Mouse (Mus musculus): Measurements from ENCODE around the gene H13. TPM values are rescaled to one million over a fixed set of nuclear protein-coding genes. Genes with fewer than 3 reads are reported as not detected.

The H13 gene
- polyA plus RNA-seq, 1 experiment from 2014 or later, result 77.2 TPM

DNA sequence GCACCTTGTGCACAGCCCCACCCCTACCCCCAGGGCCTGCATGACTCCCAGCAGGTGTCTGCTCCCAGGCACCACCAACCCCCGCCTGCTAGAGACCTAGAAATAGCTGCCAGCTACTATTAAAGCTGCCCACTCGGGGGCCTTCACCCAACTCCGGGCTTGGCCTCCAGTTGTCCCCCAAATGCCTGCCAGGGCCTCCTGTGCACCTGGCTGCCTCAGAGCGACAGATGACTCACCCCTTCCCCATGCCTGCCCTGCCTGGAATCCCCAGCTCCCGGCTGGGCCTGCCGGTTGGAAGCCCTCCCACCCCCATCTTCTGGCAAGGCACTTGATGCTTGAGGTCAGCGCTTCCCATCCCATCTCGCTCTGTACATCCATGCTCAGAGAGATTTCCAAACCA, 31.5 kb downstream of the H13 start:
- Histone ChIP-seq H3K36me3 (ENCODE audit: inconsistent target) (peaks cover 85% of the 10 kb centered on the region), H3K27ac (no peak overlapping the region)
- 99% methylated on average over 8 of the region's 8 CpGs for WGBS (ENCODE audit: missing documents)

DNA sequence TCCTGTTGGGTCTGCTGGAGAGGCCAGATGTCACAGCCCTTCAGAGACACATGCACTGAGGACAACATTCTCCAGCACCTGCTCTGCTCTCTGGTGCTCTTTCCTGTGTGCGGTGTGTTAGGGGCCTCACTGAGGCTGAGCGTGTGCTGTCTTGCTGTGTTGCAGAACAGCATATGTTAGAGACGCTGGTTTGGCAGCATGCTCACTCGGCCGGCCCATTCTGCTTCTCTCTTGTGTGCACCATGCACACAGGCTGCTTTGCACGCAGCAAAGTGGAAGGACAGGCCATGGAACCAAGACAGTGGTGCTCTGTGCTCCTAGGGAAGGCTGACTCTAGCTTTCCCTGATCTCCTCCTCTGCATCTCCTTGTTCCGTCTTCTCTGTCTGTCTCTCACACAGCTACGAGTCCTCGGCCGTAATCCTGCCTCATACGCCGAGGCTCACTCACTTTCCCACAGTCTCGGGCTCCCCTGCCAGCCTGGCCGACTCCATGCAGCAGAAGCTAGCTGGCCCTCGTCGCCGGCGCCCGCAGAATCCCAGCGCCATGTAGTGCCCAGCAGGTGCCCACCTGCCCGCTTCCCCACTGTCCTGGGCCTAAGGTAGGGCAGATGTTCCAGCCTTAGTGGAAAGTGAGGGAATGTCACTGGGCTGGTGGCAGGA, 34.5 kb downstream of the H13 start:
- 97% methylated on average over 21 of the region's 21 CpGs for whole genome bisulfite sequencing (ENCODE audit: missing documents)
- Histone ChIP-seq H3K4me3 (ENCODE audit: inconsistent target) (no peak overlapping the region), H3K36me3 (ENCODE audit: inconsistent target) (peaks cover 80% of the 10 kb centered on the region), H3K79me2 (ENCODE audit: inconsistent target) (no peaks in the 10 kb centered on the region), H3K27ac (no peak overlapping the region)

More for the DNA sequence above, 31.5 kb downstream of the H13 start:
- H3K79me2 ChIP-seq (ENCODE audit: inconsistent target), result no peaks in the 10 kb centered on the region
- no peak overlapping the region for H3K4me3 ChIP-seq (ENCODE audit: inconsistent target)

DNA sequence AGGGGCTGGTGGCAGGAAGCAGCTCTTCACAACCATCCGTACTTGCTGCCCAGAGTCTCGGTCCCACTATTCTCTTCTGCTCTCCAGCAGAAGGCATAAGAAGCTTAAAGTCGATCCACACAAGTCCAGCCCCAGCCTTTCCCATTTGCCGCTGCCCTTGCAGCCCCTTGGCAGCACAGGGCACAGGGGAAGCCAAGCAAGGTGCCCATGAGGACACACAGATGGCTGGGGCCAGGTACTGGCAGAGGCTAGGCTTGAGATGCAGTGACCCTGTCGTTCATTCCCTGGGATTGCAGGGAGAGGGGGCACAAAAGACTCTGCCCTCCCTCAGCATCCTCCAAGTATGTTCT, 35.0 kb downstream of the H13 start:
- no peak overlapping the region for H3K27ac ChIP-seq
- WGBS (ENCODE audit: missing documents), result 95% methylated on average over 5 of the region's 5 CpGs
- no peak overlapping the region for H3K4me3 ChIP-seq (ENCODE audit: inconsistent target)
- H3K79me2 ChIP-seq (ENCODE audit: inconsistent target), result no peaks in the 10 kb centered on the region
- H3K36me3 ChIP-seq (ENCODE audit: inconsistent target), result peaks cover 75% of the 10 kb centered on the region

DNA sequence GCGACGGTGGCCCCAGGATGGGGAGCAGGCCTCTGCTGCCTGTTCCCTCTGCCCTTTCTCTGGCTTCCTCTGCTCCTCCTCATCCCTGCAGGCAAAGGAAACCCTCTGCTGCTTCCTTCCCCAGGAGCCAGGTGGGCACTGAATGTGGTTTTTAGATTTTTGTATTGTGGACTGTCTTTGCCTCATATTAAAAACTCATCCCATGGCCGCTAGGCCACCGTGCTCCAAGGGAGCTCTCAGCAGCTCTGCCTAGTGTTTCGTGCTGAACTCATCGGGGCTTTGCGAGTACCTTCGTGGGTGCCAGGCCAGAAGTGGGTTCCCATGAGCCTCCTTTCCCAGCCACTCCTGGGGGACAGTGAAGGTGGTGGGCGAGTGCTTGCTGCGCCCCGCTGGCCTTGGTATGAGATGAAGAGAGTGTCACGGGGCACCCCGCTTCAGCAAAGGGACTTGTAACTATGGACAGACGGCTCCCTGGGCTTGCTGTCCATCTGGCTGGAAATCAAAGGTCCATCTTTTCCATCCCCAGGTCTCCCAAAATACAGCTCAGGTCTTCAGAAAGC, 35.6 kb downstream of the H13 start:
- 95% methylated on average over 14 of the region's 14 CpGs for WGBS (ENCODE audit: missing documents)
- H3K27ac ChIP-seq, result no peak overlapping the region

DNA sequence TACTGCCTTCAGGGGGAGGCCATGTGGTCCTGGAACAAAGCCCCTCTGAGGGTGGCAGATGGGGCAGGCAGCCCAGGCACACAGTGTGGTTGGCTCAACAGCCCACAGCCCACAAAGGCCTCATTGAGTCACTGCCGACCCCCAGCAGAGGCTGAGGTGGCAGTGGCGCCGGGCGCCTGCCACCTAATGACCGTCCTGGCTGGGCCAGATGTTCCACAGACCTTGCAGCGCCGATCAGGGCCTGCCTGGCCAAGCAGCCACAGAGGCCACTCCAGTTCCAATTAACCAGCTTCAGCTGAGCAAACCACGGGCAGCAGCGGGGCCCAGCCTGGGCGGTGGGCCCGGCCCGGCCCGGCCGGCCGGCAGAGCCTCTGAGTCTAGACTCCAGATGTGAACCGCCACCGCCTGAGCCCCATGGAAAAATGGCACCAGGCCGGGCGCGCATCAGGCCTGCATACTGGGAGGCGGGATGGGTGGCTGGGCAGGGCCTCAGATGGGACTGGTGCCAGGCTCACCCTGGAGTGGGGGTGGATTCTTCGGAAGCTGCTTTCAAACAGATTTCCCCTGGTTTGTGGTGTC, 36.8 kb downstream of the H13 start:
- Histone ChIP-seq H3K27ac (no peak overlapping the region), H3K4me3 (ENCODE audit: inconsistent target) (no peak overlapping the region), H3K36me3 (ENCODE audit: inconsistent target) (peaks cover 57% of the 10 kb centered on the region), H3K79me2 (ENCODE audit: inconsistent target) (no peaks in the 10 kb centered on the region)
- WGBS (ENCODE audit: missing documents), result 93% methylated on average over 22 of the region's 22 CpGs

More for the DNA sequence above, 35.6 kb downstream of the H13 start:
- Histone ChIP-seq H3K36me3 (ENCODE audit: inconsistent target) (peaks cover 69% of the 10 kb centered on the region), H3K4me3 (ENCODE audit: inconsistent target) (no peak overlapping the region), H3K79me2 (ENCODE audit: inconsistent target) (no peaks in the 10 kb centered on the region)

DNA sequence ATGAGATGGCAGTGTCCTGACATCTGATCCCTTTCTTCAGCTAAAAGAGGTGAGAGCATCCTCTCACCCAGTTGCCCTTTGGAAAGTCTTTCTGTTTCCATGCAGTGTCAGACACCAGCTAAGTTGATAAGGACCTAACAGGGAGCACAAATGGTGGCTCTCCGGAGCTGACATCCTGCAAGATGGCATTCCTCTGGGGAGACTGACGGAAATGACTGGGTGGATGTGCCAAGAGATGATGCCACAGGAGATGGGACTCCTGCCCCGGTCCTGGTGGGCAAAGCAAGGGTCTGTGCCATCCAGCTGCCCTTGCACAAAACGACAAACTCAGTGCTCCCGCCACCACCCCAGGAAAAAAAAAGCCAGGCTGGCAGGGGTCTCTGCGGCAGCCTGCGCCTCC, 37.9 kb downstream of the H13 start:
- H3K27ac ChIP-seq, result no peak overlapping the region
- peaks cover 46% of the 10 kb centered on the region for H3K36me3 ChIP-seq (ENCODE audit: inconsistent target)
- H3K4me3 ChIP-seq (ENCODE audit: inconsistent target), result no peak overlapping the region
- H3K79me2 ChIP-seq (ENCODE audit: inconsistent target), result no peaks in the 10 kb centered on the region
- WGBS (ENCODE audit: missing documents), result 94% methylated on average over 7 of the region's 7 CpGs

DNA sequence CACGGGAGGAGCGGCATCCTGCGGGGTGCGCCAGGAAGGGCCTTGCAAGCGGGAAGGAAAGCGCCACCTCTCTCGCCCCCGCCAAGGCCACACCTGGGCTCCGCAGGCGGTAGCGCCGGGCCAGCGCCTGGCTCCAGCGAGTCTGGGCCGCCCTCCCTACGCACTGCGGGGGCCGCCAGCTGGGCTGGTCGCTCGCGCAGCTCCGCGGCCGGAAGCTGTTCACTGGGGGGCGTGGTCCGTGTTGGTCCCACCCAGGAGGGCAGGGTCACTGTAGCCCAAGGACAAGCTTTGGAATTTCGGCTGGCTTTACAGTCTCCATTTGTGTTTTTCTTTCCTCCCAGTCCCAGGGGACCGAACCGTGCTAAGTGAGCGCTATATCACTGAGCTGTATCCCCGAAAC, 38.4 kb downstream of the H13 start:
- Histone ChIP-seq H3K27ac (no peak overlapping the region), H3K36me3 (ENCODE audit: inconsistent target) (peaks cover 41% of the 10 kb centered on the region), H3K79me2 (ENCODE audit: inconsistent target) (no peaks in the 10 kb centered on the region), H3K4me3 (ENCODE audit: inconsistent target) (no peak overlapping the region)
- 96% methylated on average over 31 of the region's 31 CpGs for WGBS (ENCODE audit: missing documents)

DNA sequence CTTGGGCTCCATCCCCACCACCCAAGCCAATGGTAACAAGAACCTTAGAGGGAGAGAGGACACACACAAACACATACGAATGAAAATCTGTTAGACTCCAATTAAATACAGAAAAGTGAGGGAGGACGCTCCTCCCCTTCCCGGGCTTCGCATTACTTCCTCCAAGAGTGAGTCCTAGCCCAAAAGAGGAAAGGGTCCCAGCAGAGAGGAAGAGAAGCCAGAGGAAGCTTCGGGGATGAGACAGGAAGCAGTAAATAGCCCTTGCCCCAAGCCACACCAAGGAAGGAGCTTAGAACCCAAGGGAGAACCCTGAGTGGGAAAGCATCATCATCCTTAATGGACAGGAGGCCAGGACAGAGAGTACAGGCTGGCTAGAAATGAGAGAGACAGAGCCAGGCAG, 39.8 kb downstream of the H13 start:
- Histone ChIP-seq H3K27ac (no peak overlapping the region), H3K36me3 (ENCODE audit: inconsistent target) (peaks cover 28% of the 10 kb centered on the region; the same call in 1 of the 2 replicates), H3K4me3 (ENCODE audit: inconsistent target) (no peak overlapping the region), H3K79me2 (ENCODE audit: inconsistent target) (no peaks in the 10 kb centered on the region)
- 54% methylated on average over 5 of the region's 5 CpGs for WGBS (ENCODE audit: missing documents)

DNA sequence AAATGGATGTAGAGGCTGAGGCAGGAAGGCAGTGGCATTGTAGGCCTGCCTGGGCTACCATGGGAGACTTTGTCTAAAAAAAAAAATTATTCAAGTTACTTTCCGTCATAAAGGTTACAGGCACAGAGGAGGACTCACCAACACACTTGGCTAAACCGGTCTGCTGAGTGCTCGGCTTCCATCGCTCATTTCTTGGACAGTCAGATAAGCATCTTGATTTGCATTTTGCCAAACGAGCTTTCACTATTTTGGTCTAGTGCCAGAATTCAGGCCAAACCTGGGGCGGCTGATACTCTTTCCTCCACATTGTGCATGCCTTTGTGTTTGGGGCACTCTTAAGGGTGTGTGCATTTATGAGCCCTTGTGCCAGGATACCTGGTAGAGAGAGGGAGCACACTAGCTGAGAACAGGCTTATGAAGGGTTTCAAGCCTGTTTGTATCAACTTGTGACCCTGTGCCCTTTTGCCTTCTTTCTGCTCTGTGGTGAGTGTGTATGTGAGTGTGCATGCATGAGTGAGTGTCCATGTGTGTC, 47.0 kb downstream of the H13 start:
- Histone ChIP-seq H3K79me2 (ENCODE audit: inconsistent target) (no peaks in the 10 kb centered on the region), H3K4me3 (ENCODE audit: inconsistent target) (no peak overlapping the region), H3K27ac (no peak overlapping the region), H3K36me3 (ENCODE audit: inconsistent target) (no peaks in the 10 kb centered on the region)
- 84% methylated on average over 6 of the region's 6 CpGs for WGBS (ENCODE audit: missing documents)

DNA sequence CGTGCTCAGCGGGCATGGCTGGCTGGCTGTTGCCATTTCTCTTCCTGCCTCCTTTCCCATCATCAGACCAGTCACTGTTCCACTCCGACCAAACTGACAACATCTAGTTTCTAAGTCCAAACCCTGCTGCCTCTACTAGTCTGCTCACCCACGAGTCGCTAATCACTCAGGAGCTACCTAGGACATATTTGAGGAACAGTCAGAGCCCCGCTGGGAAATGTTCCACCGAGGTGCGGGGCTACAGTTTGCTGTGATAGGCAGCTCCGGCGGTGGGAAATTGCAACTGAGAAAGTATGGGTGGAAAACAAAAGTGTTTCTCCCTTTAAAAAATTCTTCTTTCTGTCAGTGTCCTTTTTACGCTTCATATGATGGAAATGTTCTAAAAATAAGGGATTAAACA, 48.4 kb downstream of the H13 start:
- no peaks in the 10 kb centered on the region for H3K36me3 ChIP-seq (ENCODE audit: inconsistent target)
- H3K79me2 ChIP-seq (ENCODE audit: inconsistent target), result no peaks in the 10 kb centered on the region
- no peak overlapping the region for H3K4me3 ChIP-seq (ENCODE audit: inconsistent target)
- H3K27ac ChIP-seq, result no peak overlapping the region
- 91% methylated on average over 11 of the region's 11 CpGs for whole genome bisulfite sequencing (ENCODE audit: missing documents)

DNA sequence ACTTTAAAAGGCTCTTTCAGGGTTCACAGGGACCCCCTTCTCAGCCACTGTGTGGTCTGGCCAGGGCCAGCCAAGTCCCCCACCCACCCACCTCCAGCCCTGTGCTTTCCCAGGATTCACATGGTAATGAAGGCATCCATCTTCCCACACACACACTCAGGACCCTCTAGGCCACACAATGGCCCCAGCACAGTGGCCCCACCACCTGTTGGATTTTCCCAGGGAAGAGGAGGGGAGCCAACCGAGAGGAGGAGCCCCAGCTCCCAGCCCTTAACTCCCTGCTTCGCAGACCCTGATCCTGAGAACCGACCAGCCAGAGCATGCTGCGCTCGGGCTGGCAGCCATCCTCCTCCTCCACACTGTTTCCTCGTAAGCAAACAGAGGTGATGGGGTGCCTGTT, 48.8 kb downstream of the H13 start:
- WGBS (ENCODE audit: missing documents), result 97% methylated on average over 4 of the region's 6 CpGs
- Histone ChIP-seq H3K36me3 (ENCODE audit: inconsistent target) (no peaks in the 10 kb centered on the region), H3K4me3 (ENCODE audit: inconsistent target) (no peak overlapping the region), H3K27ac (no peak overlapping the region), H3K79me2 (ENCODE audit: inconsistent target) (no peaks in the 10 kb centered on the region)

DNA sequence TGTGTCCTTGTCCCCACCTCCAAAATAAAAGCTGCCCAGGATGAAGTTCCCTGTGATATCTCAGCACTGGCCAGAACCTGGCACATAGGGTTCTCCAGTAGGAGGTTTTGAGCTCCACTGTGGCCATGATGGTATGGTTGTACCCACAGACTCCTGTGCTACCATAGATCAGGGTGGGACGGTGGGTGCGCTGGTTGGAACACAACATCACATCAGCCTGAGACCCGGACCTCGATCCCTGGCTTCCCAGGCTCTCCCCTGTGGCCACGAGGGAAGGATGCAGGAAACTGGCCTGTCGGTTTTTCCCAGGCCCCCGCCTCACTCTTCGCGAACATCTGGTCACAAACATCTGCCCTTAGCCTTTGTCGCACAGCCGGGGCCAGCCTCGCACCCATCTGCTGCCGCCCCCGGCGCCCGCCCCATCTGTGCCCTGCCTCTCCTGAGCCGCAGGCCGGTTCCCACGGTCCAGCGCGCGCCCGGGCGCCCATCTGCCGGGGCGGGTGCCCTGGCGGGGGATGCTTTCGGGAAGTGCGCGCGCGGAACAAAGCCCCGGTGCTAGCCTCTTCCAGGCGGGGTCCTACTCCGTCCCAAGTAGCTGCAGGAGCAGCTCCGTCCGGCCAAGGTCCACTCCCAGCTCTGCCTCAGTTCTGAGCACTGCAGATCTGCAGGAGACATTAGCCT, 54.5 kb downstream of the H13 start:
- Histone ChIP-seq H3K27ac (no peak overlapping the region), H3K4me3 (ENCODE audit: inconsistent target) (no peak overlapping the region), H3K79me2 (ENCODE audit: inconsistent target) (no peaks in the 10 kb centered on the region), H3K36me3 (ENCODE audit: inconsistent target) (no peaks in the 10 kb centered on the region)
- WGBS (ENCODE audit: missing documents), result 11% methylated on average over 37 of the region's 37 CpGs

DNA sequence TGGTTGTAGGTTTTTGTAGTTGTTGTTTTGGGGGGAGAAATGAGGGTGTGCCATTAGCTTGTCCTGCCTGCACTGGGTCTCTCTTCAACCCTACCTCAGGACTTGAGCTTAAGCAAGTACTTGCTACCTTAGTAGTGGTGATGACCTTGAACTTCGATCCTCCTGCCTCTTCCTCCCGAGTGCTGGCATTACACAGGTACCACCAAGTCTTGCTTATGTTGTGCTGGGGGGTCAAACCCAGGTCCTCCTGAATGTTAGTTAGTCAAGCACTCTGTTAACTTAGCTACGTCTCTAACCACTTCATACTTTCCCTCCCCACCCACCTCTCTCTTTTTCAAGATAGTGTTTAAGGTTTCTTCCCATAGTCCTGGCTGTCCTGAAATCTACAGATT, 55.1 kb downstream of the H13 start:
- Histone ChIP-seq H3K27ac (no peak overlapping the region), H3K36me3 (ENCODE audit: inconsistent target) (no peaks in the 10 kb centered on the region), H3K79me2 (ENCODE audit: inconsistent target) (no peaks in the 10 kb centered on the region), H3K4me3 (ENCODE audit: inconsistent target) (no peak overlapping the region)
- WGBS (ENCODE audit: missing documents), result 75% methylated on average over 3 of the region's 3 CpGs

DNA sequence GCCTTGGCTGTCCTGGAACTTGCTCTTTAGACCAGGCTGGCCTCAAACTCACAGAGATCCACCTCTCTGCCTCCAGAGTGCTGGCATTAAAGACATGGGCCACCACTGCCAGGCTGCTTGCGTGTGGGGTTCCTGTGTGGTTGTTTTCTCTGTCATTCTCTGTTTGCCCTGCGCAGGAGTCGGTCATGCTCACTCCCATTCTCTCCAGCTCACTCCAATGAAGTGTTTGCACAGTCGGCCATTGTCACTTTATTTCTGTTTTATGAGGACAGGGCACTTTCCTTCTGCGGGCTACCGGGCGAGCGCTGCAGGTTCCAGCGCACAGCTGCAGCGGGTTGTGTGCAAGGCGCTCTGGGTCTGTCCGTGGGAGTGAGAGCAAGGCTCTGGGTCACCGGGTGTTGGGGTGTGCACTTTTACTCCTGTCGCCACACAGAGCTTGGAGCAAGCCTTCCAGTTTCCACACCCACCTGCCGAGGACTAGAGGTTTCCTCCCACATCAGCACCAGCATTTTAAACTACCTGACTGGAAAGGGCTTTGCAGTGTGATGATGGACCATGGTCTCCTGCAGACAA, 56.0 kb downstream of the H13 start:
- no peak overlapping the region for H3K4me3 ChIP-seq (ENCODE audit: inconsistent target)

DNA sequence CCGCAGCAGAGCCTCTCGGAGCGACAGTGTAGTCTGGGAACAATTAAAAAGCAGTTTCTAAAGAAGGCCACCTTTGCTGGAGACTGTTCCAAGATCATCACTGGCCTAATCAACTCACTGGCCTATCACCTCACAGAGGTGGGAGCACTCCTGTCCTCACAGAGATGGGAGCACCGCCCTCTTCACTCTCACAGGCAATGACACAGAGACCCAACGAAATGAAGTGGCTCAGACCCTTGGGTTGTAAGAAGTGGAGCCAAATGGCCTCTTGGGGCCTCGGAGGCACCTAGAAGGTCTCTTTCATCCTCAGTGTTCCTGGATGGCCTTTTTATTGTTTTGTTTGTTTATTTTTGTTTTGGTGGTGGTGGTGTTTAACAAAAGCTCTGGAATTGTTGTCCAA, 57.0 kb downstream of the H13 start:
- Histone ChIP-seq H3K79me2 (ENCODE audit: inconsistent target) (no peaks in the 10 kb centered on the region), H3K4me3 (ENCODE audit: inconsistent target) (no peak overlapping the region), H3K36me3 (ENCODE audit: inconsistent target) (no peaks in the 10 kb centered on the region), H3K27ac (no peak overlapping the region)
- WGBS (ENCODE audit: missing documents), result 92% methylated on average over 6 of the region's 6 CpGs

More for the DNA sequence above, 56.0 kb downstream of the H13 start:
- Histone ChIP-seq H3K79me2 (ENCODE audit: inconsistent target) (no peaks in the 10 kb centered on the region), H3K27ac (no peak overlapping the region), H3K36me3 (ENCODE audit: inconsistent target) (no peaks in the 10 kb centered on the region)
- 92% methylated on average over 15 of the region's 15 CpGs for WGBS (ENCODE audit: missing documents)
